Mouse (Mus musculus) heart, embryonic 12.5 days (tissue): ENCODE measurements around the gene Socs1. TPM values are rescaled to one million over a fixed set of nuclear protein-coding genes. Genes with fewer than 3 reads are reported as not detected.

Experiments
- ATAC-seq: fragments of 200-750 bp; cut with Nextera tagmentation; 2 replicates; pipeline ENCODE4 v1.8.0; 2017; ENCODE audit warnings: moderate TSS enrichment, moderate library complexity; ENCODE audit not compliant: insufficient number of reproducible peaks, low FRiP score
- H3K27ac ChIP-seq: fragments of 300-500 bp; sonication (generic); 2 replicates; pipeline ENCODE4 v1.5.1; 2016; ENCODE audit warnings: mild to moderate bottlenecking, moderate library complexity; ENCODE audit not compliant: poor library complexity, severe bottlenecking
- H3K27me3 ChIP-seq: fragments of 300-500 bp; sonication (generic); replicated peaks from 2 replicates; pipeline ENCODE4 v1.6.1; 2016; ENCODE audit warnings: mild to moderate bottlenecking, moderate library complexity
- H3K36me3 ChIP-seq: fragments of 300-500 bp; sonication (generic); 2 replicates; pipeline ENCODE4 v1.6.1; 2016; ENCODE audit warnings: mild to moderate bottlenecking, moderate library complexity
- H3K4me1 ChIP-seq: fragments of 300-500 bp; sonication (generic); replicated peaks from 2 replicates; pipeline ENCODE4 v1.6.1; 2016; ENCODE audit warnings: mild to moderate bottlenecking
- H3K4me2 ChIP-seq: fragments of 300-500 bp; sonication (generic); 2 replicates; pipeline ENCODE4 v1.6.1; 2016; ENCODE audit warnings: mild to moderate bottlenecking, moderate library complexity
- H3K4me3 ChIP-seq: fragments of 300-500 bp; sonication (generic); 2 replicates; pipeline ENCODE4 v1.5.1; 2016; ENCODE audit warnings: mild to moderate bottlenecking
- H3K9ac ChIP-seq: fragments of 300-500 bp; sonication (generic); 2 replicates; pipeline ENCODE4 v1.6.1; 2016; ENCODE audit warnings: mild to moderate bottlenecking, moderate library complexity
- H3K9me3 ChIP-seq: fragments of 300-500 bp; sonication (generic); replicated peaks from 2 replicates; pipeline ENCODE4 v1.6.1; 2016; ENCODE audit warnings: mild to moderate bottlenecking, moderate library complexity
- WGBS: fragments of 180-500 bp; shearing (Covaris S2); methylation state at CpG from one replicate; pipeline ENCODE4 v1.1.7; 2016; 5-methylcytosine and 5-hydroxymethylcytosine counted together
- polyA plus RNA-seq: library from polyadenylated mRNA; unstranded; fragments of >200 nt; fragmentation: Nextera tagmentation; extraction: Ambion mirVana; gene quantifications from 2 replicates; pipeline ENCODE4 v1.2.1, GENCODE M21; 2016

The Socs1 gene
- polyA plus RNA-seq, 1 experiment from 2014 or later, result 6.2 TPM

DNA sequence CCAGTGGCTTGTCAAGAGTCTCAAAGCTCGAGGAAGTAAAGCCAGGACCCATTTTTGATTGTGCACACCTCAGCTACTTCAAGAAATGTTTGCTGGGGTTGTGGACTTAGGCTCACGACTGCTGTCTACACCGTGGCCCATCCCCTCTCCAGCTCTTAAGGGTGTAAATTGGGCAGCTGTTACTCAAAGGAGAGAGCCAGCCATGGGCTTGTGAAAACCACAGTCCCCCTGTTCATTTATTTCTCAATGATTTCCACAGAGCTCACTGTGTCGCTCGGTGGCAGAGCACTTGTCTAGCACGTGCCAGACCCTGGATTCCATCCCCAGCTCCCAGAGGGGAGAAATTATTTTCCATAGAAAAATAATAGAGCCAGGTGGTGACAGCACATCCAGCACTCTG lies 29.2 kb downstream of the Socs1 start:
- H3K9me3 ChIP-seq, result no peaks in the 10 kb centered on the region
- H3K4me3 ChIP-seq, result no peak overlapping the region
- ATAC-seq, result no peak
- H3K9ac ChIP-seq, result no peak overlapping the region
- H3K27me3 ChIP-seq, result no peaks in the 10 kb centered on the region; the same call in 1 of the 2 replicates
- 75% methylated on average over 6 of the region's 6 CpGs for WGBS
- H3K4me2 ChIP-seq, result no peak overlapping the region
- no peaks in the 10 kb centered on the region for H3K36me3 ChIP-seq
- peaks cover 4% of the 10 kb centered on the region for H3K4me1 ChIP-seq
- no peak overlapping the region for H3K27ac ChIP-seq

DNA sequence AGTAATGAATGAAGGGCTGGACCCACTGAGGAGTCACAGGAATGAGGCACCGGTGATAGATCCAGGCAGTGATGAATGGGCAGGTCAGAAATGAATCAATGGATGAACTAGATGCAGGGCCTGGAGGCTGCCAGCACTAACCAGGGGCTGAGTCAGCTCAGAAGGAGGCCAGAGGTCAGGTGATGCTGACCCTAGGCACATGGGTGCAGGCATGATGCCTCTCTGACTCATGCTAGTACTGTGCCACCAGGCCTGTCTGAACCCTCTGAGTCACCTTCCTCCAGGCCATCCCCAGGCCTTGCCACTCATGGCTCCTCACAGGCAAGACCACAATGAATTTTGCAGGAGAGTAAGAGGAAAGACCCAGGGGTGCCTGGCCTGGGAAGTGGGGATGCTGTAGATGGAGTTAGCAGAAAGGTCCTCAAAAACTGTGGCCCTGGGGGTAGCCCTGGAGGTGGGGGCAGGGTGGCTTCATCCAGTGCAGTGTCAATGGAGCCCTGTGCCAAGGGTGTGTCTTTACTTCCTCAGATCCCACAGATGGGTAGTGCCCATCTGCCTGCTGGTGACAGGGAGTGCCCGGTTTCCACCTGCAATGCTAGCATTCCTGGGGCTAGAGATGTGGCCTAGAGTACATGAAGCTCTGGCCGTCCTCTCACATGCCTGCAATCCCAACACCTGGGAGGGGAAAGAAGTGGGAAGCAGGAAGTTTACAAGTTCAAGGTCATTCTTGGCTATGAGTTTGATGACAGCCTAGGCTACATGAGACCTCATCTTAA lies 30.6 kb downstream of the Socs1 start:
- Histone ChIP-seq H3K27ac (no peak overlapping the region), H3K4me1 (peaks cover 8% of the 10 kb centered on the region), H3K9me3 (no peaks in the 10 kb centered on the region), H3K27me3 (no peaks in the 10 kb centered on the region; the same call in 1 of the 2 replicates), H3K36me3 (no peaks in the 10 kb centered on the region), H3K4me3 (no peak overlapping the region), H3K4me2 (no peak overlapping the region), H3K9ac (no peak overlapping the region)
- ATAC-seq, result no peak
- WGBS, result 72% methylated on average over 3 of the region's 3 CpGs

DNA sequence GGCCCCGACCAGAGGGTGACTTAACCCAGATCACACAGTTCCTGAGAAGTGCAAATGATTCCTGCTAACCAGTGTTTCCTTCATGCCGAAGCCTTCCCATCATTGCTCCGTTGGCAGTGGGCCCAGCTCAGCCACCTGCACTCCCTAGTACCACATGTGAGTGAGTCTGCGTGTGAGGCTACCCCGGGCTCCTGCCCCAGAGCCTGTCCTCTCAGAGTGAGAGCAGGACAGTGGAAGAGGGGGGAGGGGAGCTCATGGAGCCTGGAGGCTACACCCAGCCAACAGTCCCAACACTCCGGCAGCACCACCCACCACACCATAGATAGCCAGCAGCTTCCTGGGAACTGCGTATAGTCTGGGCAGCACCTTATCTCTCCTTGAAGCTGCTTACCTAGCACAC lies 35.5 kb downstream of the Socs1 start:
- Histone ChIP-seq H3K27ac (0 out of 2 replicates have a peak overlapping the region, but pooled peaks have one; percentile 10), H3K4me3 (no peak overlapping the region), H3K9ac (no peak overlapping the region), H3K4me2 (no peak overlapping the region), H3K4me1 (peaks cover 17% of the 10 kb centered on the region), H3K27me3 (no peaks in the 10 kb centered on the region), H3K9me3 (no peaks in the 10 kb centered on the region), H3K36me3 (no peaks in the 10 kb centered on the region)
- ATAC-seq, result peak; percentile 71; the same call in 1 of the 2 replicates
- 25% methylated on average over 7 of the region's 7 CpGs for WGBS

DNA sequence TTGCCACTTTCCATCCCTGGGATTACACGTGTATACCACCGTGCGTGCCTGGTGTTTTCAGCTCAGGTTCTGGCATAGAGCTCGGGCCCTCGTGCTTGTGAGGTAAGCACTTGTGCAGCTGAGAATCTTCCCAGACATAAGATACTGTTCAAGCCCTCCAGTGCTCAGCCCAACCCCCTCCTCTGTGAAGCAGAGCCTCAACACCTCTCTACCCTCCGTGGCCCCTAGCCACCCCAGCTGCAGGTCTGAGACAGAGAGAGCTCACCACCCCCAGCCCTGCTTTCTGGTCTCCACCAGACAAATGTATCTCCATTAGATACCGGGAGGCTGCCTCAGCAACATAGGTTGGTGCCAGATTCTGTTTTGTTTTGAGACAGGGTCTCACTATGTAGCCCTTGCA lies 36.1 kb downstream of the Socs1 start:
- Histone ChIP-seq H3K36me3 (no peaks in the 10 kb centered on the region), H3K27me3 (no peaks in the 10 kb centered on the region), H3K9ac (no peak overlapping the region), H3K27ac (0 out of 2 replicates have a peak overlapping the region, but pooled peaks have one; percentile 10), H3K4me3 (no peak overlapping the region), H3K4me1 (peaks cover 17% of the 10 kb centered on the region), H3K4me2 (no peak overlapping the region), H3K9me3 (no peaks in the 10 kb centered on the region)
- ATAC-seq, result no peak
- WGBS, result 28% methylated on average over 7 of the region's 7 CpGs

DNA sequence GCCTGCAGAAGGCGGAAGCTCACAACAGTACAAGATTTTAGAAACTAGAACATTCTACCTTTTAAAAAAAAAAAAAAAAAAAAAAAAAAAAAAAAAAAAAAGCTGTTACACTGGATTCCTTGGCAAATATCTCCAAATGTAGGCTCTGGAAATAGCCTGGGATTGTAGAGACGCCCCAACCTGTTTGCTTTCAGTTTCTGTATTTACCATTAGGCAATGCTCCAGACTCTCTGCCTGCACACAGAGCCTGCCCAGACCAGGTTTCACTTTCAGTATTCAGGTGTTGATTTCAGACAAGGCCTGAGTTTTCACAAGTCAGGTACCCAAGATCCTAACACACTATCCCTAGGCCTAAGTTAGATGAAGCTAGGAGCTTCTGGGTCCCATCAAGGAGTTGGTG lies 44.3 kb downstream of the Socs1 start:
- WGBS, result 73% methylated on average over 2 of the region's 2 CpGs
- no peak for ATAC-seq

DNA sequence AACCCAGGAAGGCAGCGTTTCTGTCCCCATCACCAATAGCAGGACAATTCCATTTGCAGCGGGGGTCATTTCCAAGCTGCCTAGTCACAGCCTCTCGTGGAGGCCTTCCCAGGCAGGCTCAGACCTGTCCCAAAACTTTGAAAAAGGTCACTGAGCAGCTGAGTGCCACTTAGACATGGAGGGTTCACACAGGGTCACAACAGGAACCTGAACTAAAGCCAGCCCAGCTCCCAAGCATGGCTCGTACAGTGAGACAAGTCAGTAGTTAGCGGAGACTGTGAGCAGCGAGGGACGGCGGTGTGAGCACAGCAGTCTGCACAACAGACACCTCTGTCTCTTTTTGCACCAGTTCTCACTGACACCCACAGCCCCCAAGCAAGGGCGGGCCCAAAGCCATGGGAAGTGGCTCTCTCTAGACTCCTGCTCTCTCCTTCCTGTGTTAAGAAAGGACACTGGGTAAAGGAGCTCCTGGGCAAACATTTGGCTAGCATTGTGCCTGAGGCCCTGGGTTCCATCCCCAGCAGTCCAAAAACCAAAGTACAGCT lies 45.4 kb downstream of the Socs1 start:
- Histone ChIP-seq H3K4me2 (no peak overlapping the region), H3K27me3 (no peaks in the 10 kb centered on the region), H3K9me3 (no peaks in the 10 kb centered on the region), H3K27ac (no peak overlapping the region), H3K4me1 (peaks cover 45% of the 10 kb centered on the region), H3K36me3 (no peaks in the 10 kb centered on the region), H3K4me3 (no peak overlapping the region), H3K9ac (no peak overlapping the region)
- 62% methylated on average over 9 of the region's 9 CpGs for WGBS
- ATAC-seq, result no peak

More for the DNA sequence above, 44.3 kb downstream of the Socs1 start:
- Histone ChIP-seq H3K27me3 (no peaks in the 10 kb centered on the region), H3K9ac (no peak overlapping the region), H3K4me1 (peaks cover 40% of the 10 kb centered on the region), H3K36me3 (no peaks in the 10 kb centered on the region), H3K4me2 (no peak overlapping the region), H3K9me3 (no peaks in the 10 kb centered on the region), H3K4me3 (no peak overlapping the region), H3K27ac (no peak overlapping the region)

DNA sequence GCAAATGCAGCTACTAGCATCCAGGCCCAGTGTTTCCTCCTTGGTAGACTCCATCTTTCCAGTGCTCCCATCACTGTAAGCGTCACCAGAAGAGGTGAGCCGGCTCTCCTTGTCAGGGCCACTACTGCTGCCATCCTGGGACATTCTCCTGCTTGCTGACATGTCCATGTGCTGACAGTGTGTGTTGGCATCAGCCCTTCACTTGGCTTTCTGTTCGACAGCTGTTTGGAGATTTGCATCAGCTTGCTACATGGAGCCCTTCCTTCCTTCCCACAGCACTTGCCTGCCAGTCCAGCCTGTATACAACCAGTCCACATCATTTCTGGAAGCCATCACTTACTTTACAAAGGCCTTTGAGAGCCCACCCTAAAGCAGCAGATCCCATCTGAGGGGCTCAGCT lies 46.5 kb downstream of the Socs1 start:
- Histone ChIP-seq H3K9ac (no peak overlapping the region), H3K27me3 (no peaks in the 10 kb centered on the region), H3K4me3 (no peak overlapping the region), H3K9me3 (no peaks in the 10 kb centered on the region), H3K4me2 (no peak overlapping the region), H3K27ac (no peak overlapping the region), H3K4me1 (peaks cover 45% of the 10 kb centered on the region), H3K36me3 (no peaks in the 10 kb centered on the region)
- no peak for ATAC-seq
- WGBS, result 61% methylated on average over 3 of the region's 3 CpGs

DNA sequence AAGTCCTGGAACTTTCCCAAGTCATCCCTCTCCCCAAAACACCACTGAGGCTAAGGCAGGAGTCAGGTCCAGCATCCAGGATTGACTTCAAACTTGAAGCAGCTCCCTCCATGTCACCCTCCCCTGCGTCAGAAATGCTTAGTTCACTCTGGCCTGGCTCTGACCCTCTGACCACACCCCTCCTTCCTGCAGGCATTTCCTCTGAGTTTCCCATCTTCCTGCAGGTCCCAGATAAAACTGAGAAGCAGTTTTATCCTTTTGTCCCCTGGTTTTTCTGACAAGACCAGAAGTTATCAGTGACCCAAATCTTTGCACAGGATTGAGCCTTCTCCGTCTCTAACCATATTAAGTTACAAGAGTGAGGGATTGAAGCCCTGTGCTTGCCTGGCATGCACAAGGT lies 47.8 kb downstream of the Socs1 start:
- ATAC-seq, result peak; percentile 40; the same call in 1 of the 2 replicates
- WGBS, result 45% methylated on average over 2 of the region's 2 CpGs
- no peaks in the 10 kb centered on the region for H3K9me3 ChIP-seq
- H3K27ac ChIP-seq, result peak overlapping the region; percentile 48
- H3K27me3 ChIP-seq, result no peaks in the 10 kb centered on the region
- H3K4me1 ChIP-seq, result peaks cover 45% of the 10 kb centered on the region
- H3K9ac ChIP-seq, result no peak overlapping the region
- no peaks in the 10 kb centered on the region for H3K36me3 ChIP-seq
- no peak overlapping the region for H3K4me3 ChIP-seq
- no peak overlapping the region for H3K4me2 ChIP-seq

DNA sequence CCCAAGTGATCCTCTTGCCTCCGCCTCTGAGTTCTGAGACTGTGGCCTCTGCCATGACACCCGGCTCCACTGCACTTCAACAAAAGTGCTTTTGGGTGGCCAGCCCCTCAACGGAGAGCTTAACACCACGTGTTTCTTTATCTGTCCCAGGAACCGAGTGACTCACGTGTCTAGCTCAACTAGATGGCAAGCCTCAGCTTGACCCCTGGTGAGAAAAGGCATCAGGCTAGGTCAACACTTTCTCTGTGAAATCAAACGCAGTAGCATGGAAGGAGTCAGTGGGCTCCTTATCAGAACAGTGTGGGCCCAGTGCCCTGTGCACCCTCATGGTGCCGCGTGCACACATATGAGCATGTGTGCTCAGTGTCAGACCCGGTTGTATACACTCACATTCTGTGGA lies 49.0 kb downstream of the Socs1 start:
- no peaks in the 10 kb centered on the region for H3K36me3 ChIP-seq
- H3K27ac ChIP-seq, result no peak overlapping the region
- no peaks in the 10 kb centered on the region for H3K9me3 ChIP-seq
- no peak for ATAC-seq
- peaks cover 45% of the 10 kb centered on the region for H3K4me1 ChIP-seq
- 37% methylated on average over 10 of the region's 10 CpGs for WGBS
- no peak overlapping the region for H3K4me2 ChIP-seq
- H3K27me3 ChIP-seq, result no peaks in the 10 kb centered on the region
- no peak overlapping the region for H3K9ac ChIP-seq
- no peak overlapping the region for H3K4me3 ChIP-seq

DNA sequence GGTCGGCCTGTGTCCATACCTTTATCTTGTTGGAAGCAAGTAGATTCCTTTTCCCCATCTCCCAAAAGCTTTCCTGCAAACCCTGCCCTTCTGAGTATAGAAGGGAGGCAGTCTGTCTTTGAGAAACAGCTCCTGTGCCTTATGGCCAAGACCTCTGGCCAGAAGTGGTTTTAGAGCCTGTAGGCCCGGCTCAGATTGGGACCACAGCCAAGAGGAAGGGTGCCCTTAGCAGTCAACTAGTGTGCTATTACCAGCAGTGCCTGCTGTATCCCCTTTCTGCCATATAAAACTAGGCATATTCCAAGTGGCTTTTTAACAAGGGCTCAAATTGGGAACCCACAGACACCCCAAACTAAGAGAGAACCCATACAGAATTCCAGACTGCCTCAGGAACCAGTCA lies 49.6 kb downstream of the Socs1 start:
- no peak overlapping the region for H3K4me2 ChIP-seq
- H3K27ac ChIP-seq, result no peak overlapping the region
- peaks cover 45% of the 10 kb centered on the region for H3K4me1 ChIP-seq
- no peak overlapping the region for H3K9ac ChIP-seq
- H3K4me3 ChIP-seq, result no peak overlapping the region
- H3K27me3 ChIP-seq, result no peaks in the 10 kb centered on the region
- H3K36me3 ChIP-seq, result no peaks in the 10 kb centered on the region
- H3K9me3 ChIP-seq, result no peaks in the 10 kb centered on the region
- 73% methylated on average over 2 of the region's 2 CpGs for WGBS
- no peak for ATAC-seq

DNA sequence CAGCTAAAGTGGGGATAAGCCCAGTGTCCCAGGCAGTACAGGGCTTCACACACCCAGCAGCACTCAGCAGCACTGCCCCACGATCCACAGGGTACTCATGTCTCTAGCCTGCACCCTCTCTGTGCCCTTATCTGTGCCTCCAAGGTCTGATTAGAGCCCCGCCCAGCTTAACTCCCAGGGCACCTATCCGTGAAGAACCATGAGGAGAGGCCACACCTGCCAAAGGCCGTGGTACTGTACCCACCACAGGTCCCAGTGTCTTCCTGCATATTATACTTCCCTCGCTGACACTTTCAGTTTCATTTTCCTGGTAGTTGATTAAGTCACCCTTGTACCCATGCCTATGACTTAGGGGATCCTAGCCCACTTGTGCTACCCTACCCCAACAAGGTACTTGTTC lies 52.9 kb downstream of the Socs1 start:
- Histone ChIP-seq H3K4me2 (no peak overlapping the region), H3K9ac (no peak overlapping the region), H3K4me3 (no peak overlapping the region), H3K27me3 (no peaks in the 10 kb centered on the region), H3K36me3 (no peaks in the 10 kb centered on the region), H3K9me3 (no peaks in the 10 kb centered on the region), H3K4me1 (peaks cover 18% of the 10 kb centered on the region), H3K27ac (no peak overlapping the region)
- no peak for ATAC-seq
- WGBS, result 70% methylated on average over 5 of the region's 5 CpGs
